Mouse (Mus musculus) forebrain, embryonic 11.5 days (tissue): ENCODE results near the gene Vmn1r38. TPM values are rescaled to one million over a fixed set of nuclear protein-coding genes. Genes with fewer than 3 reads are reported as not detected.
"Not testable (repeated sequence)": the region's sequence is repeated elsewhere in the genome, so short reads cannot be mapped to it uniquely, and the experiment has no call there.

ENCODE experiments used
- ATAC-seq: fragments of 200-750 bp; cut with Nextera tagmentation; replicated peaks from 2 replicates; pipeline ENCODE4 v1.8.0; 2017; ENCODE audit warnings: moderate TSS enrichment; ENCODE audit not compliant: low FRiP score
- DNase-seq: peaks from one replicate; pipeline ENCODE4 v3.0.0-alpha.2; 2017; ENCODE audit warnings: low spot score
- H3K27ac ChIP-seq: fragments of 300-500 bp; sonication (generic); 2 replicates; pipeline ENCODE4 v1.5.1; 2014; ENCODE audit warnings: low read depth, low read length
- H3K27me3 ChIP-seq: fragments of 300-500 bp; sonication (generic); 2 replicates; pipeline ENCODE4 v1.6.1; 2014; ENCODE audit warnings: mild to moderate bottlenecking, low read length, mixed read lengths; ENCODE audit not compliant: control insufficient read depth, insufficient read depth
- H3K36me3 ChIP-seq: fragments of 300-500 bp; sonication (generic); 2 replicates; pipeline ENCODE4 v1.6.1; 2014; ENCODE audit warnings: mild to moderate bottlenecking, low read length, moderate library complexity, mixed read lengths; ENCODE audit not compliant: control insufficient read depth, insufficient read depth
- H3K4me1 ChIP-seq: fragments of 300-500 bp; sonication (generic); replicated peaks from 2 replicates; pipeline ENCODE4 v1.6.1; 2014; ENCODE audit warnings: low read length, mixed read lengths; ENCODE audit not compliant: control insufficient read depth, insufficient read depth
- H3K4me2 ChIP-seq: fragments of 300-500 bp; sonication (generic); 2 replicates; pipeline ENCODE4 v1.6.1; 2014; ENCODE audit warnings: low read depth, mild to moderate bottlenecking, low read length, moderate library complexity, mixed read lengths; ENCODE audit not compliant: severe bottlenecking
- H3K4me3 ChIP-seq: fragments of 300-500 bp; sonication (generic); 2 replicates; pipeline ENCODE4 v1.5.1; 2014; ENCODE audit warnings: low read depth, low read length
- H3K9ac ChIP-seq: fragments of 300-500 bp; sonication (generic); 2 replicates; pipeline ENCODE4 v1.6.1; 2014; ENCODE audit warnings: low read length
- H3K9me3 ChIP-seq: fragments of 300-500 bp; sonication (generic); 2 replicates; pipeline ENCODE4 v1.6.1; 2016; ENCODE audit warnings: low read length, mixed read lengths; ENCODE audit not compliant: control insufficient read depth
- WGBS: fragments of 180-500 bp; shearing (Covaris S2); extraction: QIAGEN DNeasy Blood & Tissue Kit; methylation state at CpG from one replicate; pipeline ENCODE4 v1.1.7; 2014; 5-methylcytosine and 5-hydroxymethylcytosine counted together
- polyA plus RNA-seq: library from polyadenylated mRNA; unstranded; fragments of >200 nt; fragmentation: Nextera tagmentation; extraction: Ambion mirVana; gene quantifications from 2 replicates; pipeline ENCODE4 v1.2.1, GENCODE M21; 2014

Gene Vmn1r38
- polyA plus RNA-seq = not detected in 2 replicates

DNA sequence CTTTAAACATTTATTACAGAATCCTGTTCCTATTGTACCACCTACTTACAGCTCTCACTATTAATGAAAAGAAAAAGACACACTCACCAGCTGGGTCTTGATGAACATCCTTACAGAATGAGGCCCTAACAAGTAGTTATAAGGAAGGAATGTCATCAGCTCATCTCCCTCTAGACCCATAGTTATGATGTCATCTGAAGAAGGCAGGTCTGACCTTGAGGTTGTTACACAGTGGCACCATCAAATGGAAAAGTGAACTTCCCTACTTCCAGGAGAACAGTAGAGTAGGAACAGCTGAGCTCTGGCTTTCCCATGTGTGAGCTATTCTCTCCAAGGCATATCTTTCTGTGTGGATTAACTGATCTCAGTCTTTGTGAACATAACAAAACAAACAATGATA is at the start of gene Vmn1r38:
Gene Vmn1r38, minus strand, starts transcription at position 101 of the 400 bp plus-strand sequence.
- not testable (repeated sequence) for ATAC-seq, H3K27ac ChIP-seq

GRCm38 (mm10) chr6:66810509-66810908 is 28.1 kb upstream of the Vmn1r38 start, which contains the start of gene Vmn1r39:
TSS of gene Vmn1r39 (minus strand) at chr6:66810609.
- ATAC-seq = no peak
- H3K27ac ChIP-seq = no peak within 1 kb of the TSS
- no peak within 1 kb of the TSS for H3K4me2 ChIP-seq
- no peak within 1 kb of the TSS for H3K4me3 ChIP-seq
- 94% methylated on average over 2 of the region's 2 CpGs for WGBS
- H3K9ac ChIP-seq = no peak within 1 kb of the TSS
- no peaks in the 10 kb centered on the region for H3K27me3 ChIP-seq
- no peak for DNase-seq
- H3K4me1 ChIP-seq = no peaks in the 10 kb centered on the region
- no peaks in the 10 kb centered on the region for H3K36me3 ChIP-seq
- no peaks in the 10 kb centered on the region for H3K9me3 ChIP-seq

More for the DNA sequence above, at the start of gene Vmn1r38:
- not testable (repeated sequence) for H3K4me1 ChIP-seq, H3K36me3 ChIP-seq, H3K4me3 ChIP-seq, H3K9me3 ChIP-seq, H3K9ac ChIP-seq, DNase-seq, H3K4me2 ChIP-seq, H3K27me3 ChIP-seq

- no peaks in the 10 kb centered on the region for H3K27me3 ChIP-seq
- no peak overlapping the region for H3K27ac ChIP-seq
- H3K9ac ChIP-seq = no peak overlapping the region
- DNase-seq = no peak
- no peaks in the 10 kb centered on the region for H3K4me1 ChIP-seq
- no peak overlapping the region for H3K4me3 ChIP-seq
- no peaks in the 10 kb centered on the region for H3K36me3 ChIP-seq
- ATAC-seq = no peak
- 63% methylated on average over 1 of the region's 1 CpGs for WGBS
- H3K9me3 ChIP-seq = no peaks in the 10 kb centered on the region
- no peak overlapping the region for H3K4me2 ChIP-seq
Measured at GRCm38 (mm10) chr6:66806311-66806710, 23.9 kb upstream of the Vmn1r38 start.

DNA sequence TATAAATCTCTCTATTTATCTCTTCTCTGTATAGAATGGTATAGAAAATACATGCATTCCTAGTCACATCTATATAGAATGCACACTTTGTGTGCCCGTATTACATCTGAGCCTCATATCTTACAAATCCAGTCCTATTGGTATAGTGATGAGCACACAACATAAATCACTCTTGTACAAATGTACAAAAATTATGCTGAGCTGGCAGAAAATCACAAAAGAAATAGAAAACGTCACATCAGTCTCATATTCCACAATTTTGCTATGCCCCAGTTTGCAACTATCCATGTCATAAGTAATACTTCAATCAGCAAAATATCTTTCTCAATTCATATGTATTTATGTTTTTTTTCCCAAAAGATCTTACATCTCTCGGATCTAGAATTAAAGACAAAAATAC is 23.3 kb upstream of the Vmn1r38 start:
- H3K27me3 ChIP-seq = no peaks in the 10 kb centered on the region
- H3K4me2 ChIP-seq = no peak overlapping the region
- no peak overlapping the region for H3K27ac ChIP-seq
- no peak overlapping the region for H3K9ac ChIP-seq
- H3K4me3 ChIP-seq = no peak overlapping the region
- no peak for ATAC-seq
- no peak for DNase-seq
- no peaks in the 10 kb centered on the region for H3K36me3 ChIP-seq
- 86% methylated on average over 3 of the region's 3 CpGs for WGBS
- no peaks in the 10 kb centered on the region for H3K4me1 ChIP-seq
- no peaks in the 10 kb centered on the region for H3K9me3 ChIP-seq

GRCm38 (mm10) chr6:66729082-66729481 is 53.3 kb downstream of the Vmn1r38 start, which contains the start of gene Vmn1r37:
TSS of gene Vmn1r37 (plus strand) at chr6:66729382.
- not testable (repeated sequence) for ATAC-seq, H3K9me3 ChIP-seq, H3K27ac ChIP-seq, H3K4me1 ChIP-seq, DNase-seq, H3K27me3 ChIP-seq, H3K36me3 ChIP-seq, H3K9ac ChIP-seq, H3K4me2 ChIP-seq, H3K4me3 ChIP-seq

Other genes with a start within 250 kb of the Vmn1r38 start
- 116 and 131 TPM in 2 replicates for gene Mad2l1, start 247.2 kb downstream of the Vmn1r38 start, polyA plus RNA-seq
- gene Vmn1r32, start 222.5 kb downstream of the Vmn1r38 start, polyA plus RNA-seq = 0.13 and 0.16 TPM in 2 replicates
- not detected in 2 replicates for gene Vmn1r33, start 164.3 kb downstream of the Vmn1r38 start, polyA plus RNA-seq
- gene Vmn1r34, start 138.7 kb downstream of the Vmn1r38 start, polyA plus RNA-seq = not detected in 2 replicates
- gene Vmn1r35, start 96.7 kb downstream of the Vmn1r38 start, polyA plus RNA-seq = not detected in 2 replicates
- not detected in 2 replicates for gene Vmn1r36, start 63.5 kb downstream of the Vmn1r38 start, polyA plus RNA-seq
- gene Vmn1r37, start 53.2 kb downstream of the Vmn1r38 start, polyA plus RNA-seq = not detected in 2 replicates
- not detected in 2 replicates for gene Vmn1r39, start 28.0 kb upstream of the Vmn1r38 start, polyA plus RNA-seq
- 43.5 and 46.2 TPM in 2 replicates for gene Gng12, start 113.8 kb upstream of the Vmn1r38 start, polyA plus RNA-seq